Comparison of ENCODE assay signal across 9 mouse cellular contexts in genomic region chr3:34198228-34198627, GRCm38 (mm10).
DNase-seq lines count a peak whose midpoint lies in the region; ATAC-seq and TF ChIP-seq lines count a peak whose summit lies in the region.
"Had no signal": no experiment of that assay in that cellular context is flagged by ENCODE, and none has a peak within 500 bp of the region (broad histone marks: within the 10 kb centered on the region; RNA-seq: fewer than 3 reads in every experiment).

No protein-coding gene starts in this region.

- no peak for ATAC-seq in embryonic facial prominence, embryonic 13.5 days (ENCODE audit: insufficient number of reproducible peaks, insufficient read depth, low FRiP score, low TSS enrichment, low read depth)
- ATAC-seq in heart, postnatal 0 days (ENCODE audit: insufficient read depth, low read depth), result peak; percentile 49; the same call in 1 of the 2 replicates
- 0 out of 2 replicates have a peak, but pooled peaks have one; percentile 27 for ATAC-seq in midbrain, embryonic 11.5 days (ENCODE audit: low FRiP score)
- ATAC-seq in stomach, postnatal 0 days (ENCODE audit: low FRiP score, low TSS enrichment), result peak; percentile 51; the same call in 1 of the 2 replicates

- H3K4me2 ChIP-seq in embryonic facial prominence, embryonic 13.5 days, result peak overlapping the region; percentile 9; the same call in 1 of the 2 replicates
- no peak overlapping the region for H3K4me2 ChIP-seq in heart, postnatal 0 days (ENCODE audit: low read depth, low read length)
- no peak overlapping the region for H3K4me2 ChIP-seq in midbrain, embryonic 11.5 days
- no peak overlapping the region for H3K4me2 ChIP-seq in stomach, postnatal 0 days (replicated peaks; ENCODE audit: low read depth)
- H3K4me2 ChIP-seq: limb, embryonic 13.5 days had no signal

- 28% methylated on average over 8 of the region's 8 CpGs for WGBS in embryonic facial prominence, embryonic 13.5 days
- WGBS in heart, postnatal 0 days, result 25% methylated on average over 8 of the region's 8 CpGs
- 36% methylated on average over 8 of the region's 8 CpGs for WGBS in midbrain, embryonic 11.5 days
- WGBS in stomach, postnatal 0 days, result 32% methylated on average over 8 of the region's 8 CpGs

- no peaks in the 10 kb centered on the region for H3K36me3 ChIP-seq in embryonic facial prominence, embryonic 13.5 days
- no peaks in the 10 kb centered on the region for H3K36me3 ChIP-seq in heart, postnatal 0 days (replicated peaks; ENCODE audit: control insufficient read depth, insufficient read depth, low read length)
- H3K36me3 ChIP-seq in midbrain, embryonic 11.5 days (ENCODE audit: control insufficient read depth, insufficient read depth, low read length), result no peaks in the 10 kb centered on the region
- H3K36me3 ChIP-seq in stomach, postnatal 0 days (ENCODE audit: control insufficient read depth, insufficient read depth, low read length), result no peaks in the 10 kb centered on the region
- H3K36me3 ChIP-seq: limb, embryonic 13.5 days had no signal

- peaks cover 28% of the 10 kb centered on the region for H3K27me3 ChIP-seq in embryonic facial prominence, embryonic 13.5 days
- 0 out of 2 replicates have a peak, but pooled peaks cover 5% of the 10 kb centered on the region for H3K27me3 ChIP-seq in heart, postnatal 0 days (ENCODE audit: control insufficient read depth, insufficient read depth, low read length)
- peaks cover 6% of the 10 kb centered on the region; the same call in 1 of the 2 replicates for H3K27me3 ChIP-seq in midbrain, embryonic 11.5 days (ENCODE audit: control insufficient read depth, insufficient read depth, low read length)
- no peaks in the 10 kb centered on the region for H3K27me3 ChIP-seq in stomach, postnatal 0 days (ENCODE audit: control insufficient read depth, insufficient read depth, low read length)

- H3K27ac ChIP-seq in embryonic facial prominence, embryonic 13.5 days, result no peak overlapping the region
- no peak overlapping the region for H3K27ac ChIP-seq in heart, postnatal 0 days (ENCODE audit: low read depth)
- no peak overlapping the region for H3K27ac ChIP-seq in midbrain, embryonic 11.5 days (ENCODE audit: low read depth, low read length)
- no peak overlapping the region for H3K27ac ChIP-seq in stomach, postnatal 0 days (replicated peaks)
- H3K27ac ChIP-seq: limb, embryonic 13.5 days had no signal

- TF ChIP-seq EP300 in heart, postnatal 0 days (IDR thresholded peaks at IDR 0.05; ENCODE audit: low read depth), result no peak
- no peak for TF ChIP-seq EP300 in stomach, postnatal 0 days (optimal IDR thresholded peaks at IDR 0.05)

- H3K4me1 ChIP-seq in embryonic facial prominence, embryonic 13.5 days, result peaks cover 14% of the 10 kb centered on the region
- H3K4me1 ChIP-seq in heart, postnatal 0 days (ENCODE audit: control insufficient read depth, insufficient read depth), result no peaks in the 10 kb centered on the region
- H3K4me1 ChIP-seq in midbrain, embryonic 11.5 days (ENCODE audit: control insufficient read depth, insufficient read depth, low read length), result peaks cover 10% of the 10 kb centered on the region
- H3K4me1 ChIP-seq in stomach, postnatal 0 days (replicated peaks; ENCODE audit: control insufficient read depth, insufficient read depth), result no peaks in the 10 kb centered on the region

- peak; percentile 13 for DNase-seq in ovary, postnatal 14 days (ENCODE audit: low spot score)
- no peak for DNase-seq in ovary, adult 18-20 months (ENCODE audit: low spot score)
- peak; percentile 25 for DNase-seq in heart, postnatal 0 days (ENCODE audit: low spot score)
- peak; percentile 24 to 56 for DNase-seq in layer of hippocampus, adult 8-10 months (ENCODE audit: low spot score in 2 of 2)
- peak; percentile 89 for DNase-seq in midbrain, embryonic 11.5 days (ENCODE audit: low spot score, missing footprints)
- peak; percentile 53 for DNase-seq in stomach, postnatal 0 days (ENCODE audit: low spot score)
- DNase-seq in thymus, postnatal 14 days, result no peak

- peak; percentile 59 for TF ChIP-seq CTCF in heart, postnatal 0 days (IDR thresholded peaks at IDR 0.05; ENCODE audit: low read depth)
- TF ChIP-seq CTCF in stomach, postnatal 0 days (IDR thresholded peaks at IDR 0.05; ENCODE audit: low read depth), result peak; percentile 63

- no peak overlapping the region for H3K4me3 ChIP-seq in embryonic facial prominence, embryonic 13.5 days
- H3K4me3 ChIP-seq in heart, postnatal 0 days (ENCODE audit: low read depth, low read length), result no peak overlapping the region
- no peak overlapping the region for H3K4me3 ChIP-seq in midbrain, embryonic 11.5 days (ENCODE audit: low read depth, low read length)
- H3K4me3 ChIP-seq in stomach, postnatal 0 days (ENCODE audit: low read depth, low read length), result no peak overlapping the region
- H3K4me3 ChIP-seq: limb, embryonic 13.5 days had no signal

- peak overlapping the region; percentile 6; the same call in 1 of the 2 replicates for H3K9ac ChIP-seq in embryonic facial prominence, embryonic 13.5 days
- H3K9ac ChIP-seq in heart, postnatal 0 days (replicated peaks; ENCODE audit: low read depth, low read length), result no peak overlapping the region
- H3K9ac ChIP-seq in midbrain, embryonic 11.5 days (ENCODE audit: low read length), result no peak overlapping the region
- no peak overlapping the region for H3K9ac ChIP-seq in stomach, postnatal 0 days (ENCODE audit: low read length)
- H3K9ac ChIP-seq: limb, embryonic 13.5 days had no signal

- no peaks in the 10 kb centered on the region for H3K9me3 ChIP-seq in embryonic facial prominence, embryonic 13.5 days
- no peaks in the 10 kb centered on the region for H3K9me3 ChIP-seq in heart, postnatal 0 days (replicated peaks; ENCODE audit: control insufficient read depth, low read length)
- no peaks in the 10 kb centered on the region for H3K9me3 ChIP-seq in midbrain, embryonic 11.5 days (ENCODE audit: control insufficient read depth, low read length)
- H3K9me3 ChIP-seq in stomach, postnatal 0 days (ENCODE audit: control insufficient read depth, low read length), result no peaks in the 10 kb centered on the region
- H3K9me3 ChIP-seq: limb, embryonic 13.5 days had no signal

Comparison
In these comparisons a context has a peak if more than half of its experiments do, and no peak if none do; other contexts are left out.
1. DNase-seq: peak in ovary, postnatal 14 days (single experiment), heart, postnatal 0 days (single experiment), layer of hippocampus, adult 8-10 months (2 of 2), midbrain, embryonic 11.5 days (single experiment) and stomach, postnatal 0 days (single experiment); none in ovary, adult 18-20 months (single experiment) and thymus, postnatal 14 days (single experiment).